In genomic region chr7:99799118-99799517, GRCm38 (mm10) we compare ENCODE assay signal across 28 mouse cellular contexts. TPM values are rescaled to one million over a fixed set of nuclear protein-coding genes. Genes with fewer than 3 reads are reported as not detected.
DNase-seq lines count a peak whose midpoint lies in the region; ATAC-seq and TF ChIP-seq lines count a peak whose summit lies in the region.
"Had no signal": no experiment of that assay in that cellular context is flagged by ENCODE, and none has a peak within 500 bp of the region (broad histone marks: within the 10 kb centered on the region; RNA-seq: fewer than 3 reads in every experiment).

No protein-coding gene starts in this region.

- no peak for TF ChIP-seq EP300 in heart, adult 2 months (IDR thresholded peaks at IDR 0.05; ENCODE audit: insufficient read depth, low read depth, low read length)
- TF ChIP-seq EP300 in MEL (IDR thresholded peaks at IDR 0.05; ENCODE audit: low read depth in 1 of 2, low read length in 2 of 2): no peak

- intact Hi-C loops in heart, adult 2 months (cut with DNase I): loop anchor here (2.0 to 5.0 kb wide), 2 partner anchors 78 to 88 kb away; partner anchors contain the start of gene Slco2b1

- no peaks in the 10 kb centered on the region for H3K79me2 ChIP-seq in heart, adult 2 months (replicated peaks; ENCODE audit: control insufficient read depth, insufficient read depth, low read length)
- no peaks in the 10 kb centered on the region for H3K79me2 ChIP-seq in MEL (ENCODE audit: control insufficient read depth, insufficient read depth, low read length, poor library complexity)

- H3K9me3 ChIP-seq in MEL (replicated peaks; ENCODE audit: insufficient read depth, low read length): no peaks in the 10 kb centered on the region
- no peaks in the 10 kb centered on the region for H3K9me3 ChIP-seq in liver, embryonic 12.5 days (replicated peaks)
- H3K9me3 ChIP-seq in liver, embryonic 16.5 days (replicated peaks; ENCODE audit: control insufficient read depth, low read length): no peaks in the 10 kb centered on the region
- H3K9me3 ChIP-seq: embryonic facial prominence, embryonic 13.5 days; forebrain, embryonic 10.5 days; heart, embryonic 13.5 days; hindbrain, embryonic 15.5 days had no signal

- no peak for TF ChIP-seq RAD21 in MEL (IDR thresholded peaks at IDR 0.05; ENCODE audit: low read depth, low read length)

- ATAC-seq in liver, embryonic 12.5 days: peak; percentile 63; the same call in 1 of the 2 replicates
- peak; percentile 62 for ATAC-seq in liver, embryonic 16.5 days (ENCODE audit: low read depth)
- ATAC-seq: CD4-positive, CD25-positive, alpha-beta regulatory T cell, adult 4 months; forebrain, embryonic 14.5 days; Patski had no signal

- no peak overlapping the region for H3K4me3 ChIP-seq in heart, adult 2 months
- H3K4me3 ChIP-seq in MEL (ENCODE audit: control insufficient read depth in 1 of 2, insufficient read depth in 1 of 2, low read depth in 2 of 2, low read length in 2 of 2): no peak overlapping the region
- no peak overlapping the region for H3K4me3 ChIP-seq in liver, embryonic 12.5 days
- H3K4me3 ChIP-seq in liver, embryonic 16.5 days (ENCODE audit: low read depth, low read length): no peak overlapping the region
- H3K4me3 ChIP-seq in layer of hippocampus, adult 2 months: no peak overlapping the region
- H3K4me3 ChIP-seq: embryonic facial prominence, embryonic 13.5 days; forebrain, embryonic 10.5 days; heart, embryonic 13.5 days; hindbrain, embryonic 15.5 days had no signal

- no peak for TF ChIP-seq POLR2A in heart, adult 2 months (IDR thresholded peaks at IDR 0.05; ENCODE audit: insufficient read depth, low read depth, low read length)
- no peak for TF ChIP-seq POLR2A in MEL (IDR thresholded peaks at IDR 0.05; ENCODE audit: control insufficient read depth in 1 of 2, insufficient read depth in 1 of 2, low read depth in 1 of 2, low read length in 2 of 2, poor library complexity in 1 of 2)

- H3K27ac ChIP-seq in heart, adult 2 months: no peak overlapping the region
- no peak overlapping the region for H3K27ac ChIP-seq in MEL (ENCODE audit: control insufficient read depth, low read depth, low read length)
- H3K27ac ChIP-seq in liver, embryonic 12.5 days: peak overlapping the region; percentile 56; the same call in 1 of the 2 replicates
- peak overlapping the region; percentile 76 for H3K27ac ChIP-seq in liver, embryonic 16.5 days (ENCODE audit: low read length)
- H3K27ac ChIP-seq in layer of hippocampus, adult 2 months: no peak overlapping the region
- H3K27ac ChIP-seq: embryonic facial prominence, embryonic 13.5 days; forebrain, embryonic 10.5 days; heart, embryonic 13.5 days; hindbrain, embryonic 15.5 days had no signal

- peak; percentile 61 for DNase-seq in heart, adult 11 months
- no peak for DNase-seq in heart, adult 2 months
- peak; percentile 30 for DNase-seq in MEL (ENCODE audit: low read depth, low spot score)
- no peak for DNase-seq in T-cell, adult 2 months (ENCODE audit: low spot score)
- no peak for DNase-seq in kidney, adult 11 months
- DNase-seq in layer of hippocampus, adult 2 months (ENCODE audit: low spot score in 2 of 2): no peak
- DNase-seq: adrenal gland, adult 2 months; adrenal gland, postnatal 25 days; B cell, adult 2 months; cerebellum, adult 18-20 months; cerebellum, adult 9-11 months; cerebellum, postnatal 36 days; gastrocnemius, postnatal 36 days; heart, postnatal 36 days had no signal

- peak overlapping the region; percentile 25 for H3K4me2 ChIP-seq in liver, embryonic 12.5 days
- H3K4me2 ChIP-seq in liver, embryonic 16.5 days (ENCODE audit: low read depth, low read length): peak overlapping the region; percentile 43
- H3K4me2 ChIP-seq: embryonic facial prominence, embryonic 13.5 days; heart, embryonic 13.5 days; hindbrain, embryonic 15.5 days had no signal

- WGBS in heart, adult 2 months: 66% methylated on average over 7 of the region's 7 CpGs
- 42% methylated on average over 7 of the region's 7 CpGs for WGBS in liver, embryonic 12.5 days (ENCODE audit: insufficient replicate concordance)
- 35% methylated on average over 7 of the region's 7 CpGs for WGBS in liver, embryonic 16.5 days (ENCODE audit: insufficient replicate concordance)

- no peaks in the 10 kb centered on the region for H3K4me1 ChIP-seq in heart, adult 2 months (ENCODE audit: control insufficient read depth, insufficient read depth, low read length)
- H3K4me1 ChIP-seq in MEL (ENCODE audit: control insufficient read depth in 1 of 2, insufficient read depth in 2 of 2, low read length in 2 of 2): peaks cover 4 to 25% of the 10 kb centered on the region in 2 experiments
- H3K4me1 ChIP-seq in liver, embryonic 12.5 days: peaks cover 43% of the 10 kb centered on the region
- peaks cover 29% of the 10 kb centered on the region for H3K4me1 ChIP-seq in liver, embryonic 16.5 days (ENCODE audit: control insufficient read depth, low read depth, low read length)

- no peaks in the 10 kb centered on the region for H3K27me3 ChIP-seq in heart, adult 2 months (ENCODE audit: control insufficient read depth, insufficient read depth, low read length)
- no peaks in the 10 kb centered on the region for H3K27me3 ChIP-seq in MEL (ENCODE audit: control insufficient read depth in 1 of 2, insufficient read depth in 2 of 2, low read length in 2 of 2)
- peaks cover 64% of the 10 kb centered on the region for H3K27me3 ChIP-seq in liver, embryonic 12.5 days (replicated peaks)
- peaks cover 16% of the 10 kb centered on the region for H3K27me3 ChIP-seq in liver, embryonic 16.5 days (ENCODE audit: control insufficient read depth, insufficient read depth, low read depth, low read length)
- H3K27me3 ChIP-seq: hindbrain, embryonic 15.5 days had no signal

- TF ChIP-seq CTCF in heart, adult 2 months (IDR thresholded peaks at IDR 0.05): no peak
- TF ChIP-seq CTCF in MEL (IDR thresholded peaks at IDR 0.05 in 2 of 3, conservative IDR thresholded peaks at IDR 0.05 in 1 of 3; ENCODE audit: control insufficient read depth in 1 of 3, insufficient read depth in 1 of 3, low read depth in 2 of 3, low read length in 3 of 3, poor library complexity in 1 of 3, severe bottlenecking in 1 of 3): no peak
- TF ChIP-seq CTCF in layer of hippocampus, adult 2 months (conservative IDR thresholded peaks at IDR 0.05): no peak

- no peak overlapping the region for H3K9ac ChIP-seq in heart, adult 2 months (ENCODE audit: low read depth, low read length)
- H3K9ac ChIP-seq in MEL (ENCODE audit: control insufficient read depth, low read depth, low read length, poor library complexity, severe bottlenecking): no peak overlapping the region
- H3K9ac ChIP-seq in liver, embryonic 12.5 days: peak overlapping the region; percentile 31; the same call in 1 of the 2 replicates
- peak overlapping the region; percentile 27 for H3K9ac ChIP-seq in liver, embryonic 16.5 days (ENCODE audit: low read depth, low read length)
- H3K9ac ChIP-seq: embryonic facial prominence, embryonic 13.5 days; heart, embryonic 13.5 days; hindbrain, embryonic 15.5 days had no signal

- H3K36me3 ChIP-seq in heart, adult 2 months (ENCODE audit: control insufficient read depth, insufficient read depth, low read length): no peaks in the 10 kb centered on the region
- peaks cover 0 to 11% of the 10 kb centered on the region in 2 experiments; a peak in 2 of 4 replicates for H3K36me3 ChIP-seq in MEL (ENCODE audit: control insufficient read depth in 1 of 2, insufficient read depth in 2 of 2, low read length in 2 of 2)
- no peaks in the 10 kb centered on the region for H3K36me3 ChIP-seq in liver, embryonic 12.5 days
- no peaks in the 10 kb centered on the region for H3K36me3 ChIP-seq in liver, embryonic 16.5 days (ENCODE audit: control insufficient read depth, insufficient read depth)
- H3K36me3 ChIP-seq: embryonic facial prominence, embryonic 13.5 days; forebrain, embryonic 10.5 days; G1E; heart, embryonic 13.5 days; hindbrain, embryonic 15.5 days had no signal

TF ChIP-seq in MEL, 35 proteins besides CTCF, POLR2A, EP300 and RAD21:
- TF ChIP-seq USF1 (IDR thresholded peaks at IDR 0.05; ENCODE audit: low read depth, low read length) (no peak), TAL1 (IDR thresholded peaks at IDR 0.05; ENCODE audit: low read length) (peak; percentile 21; the same call in 1 of the 2 replicates)

RNA-seq across cellular contexts. Expression of gene Neu3, which starts 29.1 kb away (rescaled TPM):
- total RNA-seq in heart, adult 2 months (2021): 1 to 10 TPM; 4.2 to 4.5 TPM
- 3.1 and 5.8 TPM in 2 replicates for polyA plus RNA-seq in heart, adult 2 months (2012; rRNA removed)
- total RNA-seq in MEL (2012; rRNA removed): 3.0 and 3.1 TPM in 2 replicates
- 1 to 10 TPM in 1 of 2 experiments, not detected in 1; 3.5 TPM for polyA plus RNA-seq in MEL (2012; ENCODE audit: insufficient read depth in 1 of 2, insufficient read length in 2 of 2, low read depth in 1 of 2, low replicate concordance in 2 of 2, missing spikeins in 1 of 2)
- polyA plus RNA-seq in liver, embryonic 12.5 days (2016; fragmentation: Nextera tagmentation; extraction: Ambion mirVana): 6.2 and 6.4 TPM in 2 replicates
- polyA plus RNA-seq in liver, embryonic 16.5 days (2015; fragmentation: Nextera tagmentation; extraction: Ambion mirVana): 5.1 and 5.2 TPM in 2 replicates
- total RNA-seq in layer of hippocampus, adult 2 months (2021): 1 to 10 TPM; 3.3 to 3.6 TPM

RNA-seq across cellular contexts. Expression of gene Olfr521, which starts 35.8 kb away (rescaled TPM):
- not detected for total RNA-seq in heart, adult 2 months (2021)
- not detected in 2 replicates for polyA plus RNA-seq in heart, adult 2 months (2012; rRNA removed)
- not detected in 2 replicates for total RNA-seq in MEL (2012; rRNA removed)
- polyA plus RNA-seq in MEL (2012; ENCODE audit: insufficient read depth in 1 of 2, insufficient read length in 2 of 2, low read depth in 1 of 2, low replicate concordance in 2 of 2, missing spikeins in 1 of 2): not detected
- polyA plus RNA-seq in liver, embryonic 12.5 days (2016; fragmentation: Nextera tagmentation; extraction: Ambion mirVana): not detected in 2 replicates
- polyA plus RNA-seq in liver, embryonic 16.5 days (2015; fragmentation: Nextera tagmentation; extraction: Ambion mirVana): not detected in 2 replicates
- total RNA-seq in layer of hippocampus, adult 2 months (2021): not detected
- total RNA-seq: adrenal gland, adult 2 months; adrenal gland, postnatal 25 days; gastrocnemius, adult 8-10 months; gastrocnemius, postnatal 36 days; heart, adult 8-10 months; heart, postnatal 36 days had no signal
- polyA plus RNA-seq: adrenal gland, adult 2 months; CD4-positive, CD25-positive, alpha-beta regulatory T cell, adult 4 months; embryonic facial prominence, embryonic 13.5 days; forebrain, embryonic 10.5 days; forebrain, embryonic 14.5 days; G1E; heart, embryonic 13.5 days; heart, postnatal 0 days; hindbrain, embryonic 11.5 days; hindbrain, embryonic 15.5 days; Patski had no signal

RNA-seq across cellular contexts. Expression of gene Xrra1, which starts 59.8 kb away (rescaled TPM):
- total RNA-seq in heart, adult 2 months (2021): under 1 TPM in 1 of 2 experiments, not detected in 1; 0.10 TPM
- polyA plus RNA-seq in heart, adult 2 months (2012; rRNA removed): 0.14 TPM in 1 of 2 replicates, not detected in the other
- total RNA-seq in MEL (2012; rRNA removed): 0.42 and 0.58 TPM in 2 replicates
- polyA plus RNA-seq in MEL (2012; ENCODE audit: insufficient read depth in 1 of 2, insufficient read length in 2 of 2, low read depth in 1 of 2, low replicate concordance in 2 of 2, missing spikeins in 1 of 2): 1 to 10 TPM in 1 of 2 experiments, not detected in 1; 1.2 TPM
- polyA plus RNA-seq in liver, embryonic 12.5 days (2016; fragmentation: Nextera tagmentation; extraction: Ambion mirVana): 0.10 TPM in 1 of 2 replicates, not detected in the other
- not detected in 2 replicates for polyA plus RNA-seq in liver, embryonic 16.5 days (2015; fragmentation: Nextera tagmentation; extraction: Ambion mirVana)
- total RNA-seq in layer of hippocampus, adult 2 months (2021): 1 to 10 TPM; 1.2 to 1.4 TPM
- total RNA-seq: heart, adult 8-10 months; heart, postnatal 36 days had no signal

Comparison
In these comparisons a context has a peak if more than half of its experiments do, and no peak if none do; other contexts are left out.
1. DNase-seq: peak in heart, adult 11 months (single experiment) and MEL (single experiment); none in heart, adult 2 months (0 of 2), T-cell, adult 2 months (single experiment), kidney, adult 11 months (single experiment) and layer of hippocampus, adult 2 months (0 of 2).
2. H3K27ac ChIP-seq: peak in liver, embryonic 12.5 days (single experiment) and liver, embryonic 16.5 days (single experiment); none in heart, adult 2 months (single experiment), MEL (single experiment) and layer of hippocampus, adult 2 months (single experiment).
3. H3K9ac ChIP-seq: peak in liver, embryonic 12.5 days (single experiment) and liver, embryonic 16.5 days (single experiment); none in heart, adult 2 months (single experiment) and MEL (single experiment).